Mouse (Mus musculus) CD4-positive, CD25-positive, alpha-beta regulatory T cell, adult 4 months (primary cell): ENCODE results near the gene Iqcf4. TPM values are rescaled to one million over a fixed set of nuclear protein-coding genes. Genes with fewer than 3 reads are reported as not detected.
A peak's percentile ranks its signal among the peaks of the same experiment; 100 is the strongest.
"Not testable (repeated sequence)": the region's sequence is repeated elsewhere in the genome, so short reads cannot be mapped to it uniquely, and the experiment has no call there.

Experiments used
- ATAC-seq: one replicate; pipeline ENCODE4 v1.8.0; 2017
- polyA plus RNA-seq, 2 experiments: library from polyadenylated mRNA; unstranded; fragments of 100-300 nt; shearing (Covaris generic); gene quantifications; one replicate each; pipeline ENCODE4 v1.2.1; 2017

Iqcf4 gene
- not detected for polyA plus RNA-seq

DNA sequence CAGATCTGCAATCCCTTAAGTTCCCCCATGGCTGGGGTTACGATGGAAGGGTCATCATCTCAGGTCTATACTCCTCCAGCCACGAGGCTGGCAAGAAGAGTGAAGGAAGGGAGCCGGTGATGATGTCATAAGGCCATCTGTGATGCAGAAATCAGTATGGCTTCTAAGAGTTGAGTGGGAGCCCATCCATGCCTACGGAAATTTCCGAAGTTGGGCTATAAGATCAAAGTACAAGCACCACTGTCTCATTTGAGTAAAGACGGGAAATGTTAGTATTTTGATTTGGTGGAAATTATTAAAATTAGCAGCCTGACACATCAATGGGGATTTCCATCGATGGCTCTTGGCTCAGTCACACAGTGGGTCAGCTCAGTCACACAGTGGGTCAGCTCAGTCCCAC is at the start of gene Iqcf4:
Iqcf4 (minus strand) TSS at position 101 of the 400 bp plus-strand sequence.
- ATAC-seq = no peak

GRCm38 (mm10) chr9:106617496-106617895 is 46.7 kb upstream of the Iqcf4 start:
- no peak for ATAC-seq

- ATAC-seq = no peak
Observed at GRCm38 (mm10) chr9:106616306-106616705, 45.5 kb upstream of the Iqcf4 start.

DNA sequence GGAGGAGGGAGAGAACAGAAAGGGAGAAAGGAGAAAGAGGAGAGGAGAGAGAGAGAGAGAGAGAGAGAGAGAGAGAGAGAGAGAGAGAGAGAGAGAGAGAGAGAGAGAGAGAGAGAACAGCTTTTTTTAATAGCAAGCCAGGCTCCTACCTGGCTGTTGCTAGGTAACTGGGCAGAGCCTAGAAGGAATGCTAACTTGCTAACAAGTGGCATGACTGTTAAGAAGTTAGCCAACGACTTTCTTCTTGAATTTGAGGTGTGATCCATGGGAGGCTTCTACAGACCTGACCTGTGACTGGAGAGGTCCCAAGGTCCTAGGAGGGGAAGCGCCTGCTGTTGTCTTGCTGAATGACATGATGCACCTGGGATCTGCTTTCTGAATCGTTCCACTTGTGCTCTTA is 43.8 kb upstream of the Iqcf4 start:
- no peak for ATAC-seq

DNA sequence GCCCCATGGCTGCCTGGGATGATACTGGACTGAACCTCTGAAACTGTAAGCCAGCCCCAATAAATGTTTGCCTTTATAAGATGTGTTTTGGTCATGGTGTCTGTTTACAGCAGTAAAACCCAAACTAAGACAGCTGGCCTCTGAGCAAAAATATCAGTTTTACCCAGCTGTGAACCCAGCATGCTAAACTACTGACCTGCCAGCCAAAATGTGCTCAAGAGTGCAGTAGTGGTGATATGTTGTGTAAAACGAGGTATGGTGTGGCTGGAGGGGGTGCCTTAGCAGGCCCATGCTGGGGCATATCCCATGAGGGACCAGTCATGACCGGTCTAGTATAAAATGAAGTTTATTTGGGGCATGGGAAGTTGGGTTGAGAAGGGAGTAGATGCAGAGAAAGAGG is 43.2 kb upstream of the Iqcf4 start:
- no peak for ATAC-seq

DNA sequence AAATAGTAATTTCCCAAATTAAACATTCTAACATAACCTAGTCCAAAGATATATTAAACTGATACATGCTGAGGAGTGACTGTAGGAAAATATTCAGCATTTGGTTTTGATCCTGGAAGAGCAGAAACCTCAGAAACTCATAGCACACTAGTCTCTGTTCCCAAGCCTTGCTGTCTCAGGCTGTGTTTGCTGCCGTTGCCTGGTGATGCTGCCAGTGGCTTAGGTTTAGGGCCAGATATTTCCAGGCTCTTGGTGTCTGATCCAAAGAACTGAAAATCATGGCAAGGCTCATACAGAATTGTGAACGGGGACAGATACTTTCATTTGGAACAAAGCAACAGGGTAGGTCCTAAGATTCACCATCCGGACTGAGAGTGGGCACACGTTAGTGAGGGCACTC is 39.9 kb upstream of the Iqcf4 start:
- no peak for ATAC-seq

DNA sequence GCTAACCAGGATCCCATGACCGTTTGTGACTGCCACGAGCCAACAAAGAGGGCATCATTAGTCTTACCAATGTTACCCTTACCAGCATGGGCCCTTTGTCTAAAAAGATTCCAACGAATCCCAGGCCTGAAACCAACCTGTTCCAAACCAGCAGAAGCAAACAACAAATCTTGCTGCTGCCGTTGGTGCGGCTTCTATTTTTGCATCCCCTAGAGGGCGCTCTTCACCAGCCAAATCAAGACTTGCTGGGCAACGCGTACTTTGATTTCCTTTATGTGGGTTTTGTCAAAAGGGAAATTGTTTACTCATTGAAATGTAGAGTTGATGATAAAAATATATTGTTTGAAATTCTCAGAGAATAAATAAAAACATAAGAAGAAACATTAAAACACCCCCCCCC is 29.8 kb upstream of the Iqcf4 start:
- no peak for ATAC-seq

- no peak for ATAC-seq
Observed at GRCm38 (mm10) chr9:106598466-106598865, 27.7 kb upstream of the Iqcf4 start.

DNA sequence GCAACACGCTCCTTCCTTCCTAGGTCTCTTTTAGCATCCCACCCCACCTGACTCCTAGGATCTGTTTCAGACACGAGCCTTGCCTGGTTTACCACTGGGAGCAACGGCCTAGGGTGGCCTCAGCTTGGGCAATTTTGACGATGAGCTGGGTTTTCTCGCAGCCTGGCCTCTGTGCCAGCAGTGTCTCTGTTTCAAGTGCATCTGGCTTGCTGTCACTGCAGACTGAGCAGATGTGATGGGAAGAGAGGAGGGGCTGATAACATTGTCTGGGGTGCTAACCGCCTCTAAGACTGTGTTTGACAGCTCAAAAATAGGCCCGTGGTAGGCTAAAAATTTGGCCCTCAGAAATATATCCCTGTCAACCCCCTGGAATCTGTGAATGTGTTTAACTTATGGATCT is 25.0 kb upstream of the Iqcf4 start:
- ATAC-seq = no peak

GRCm38 (mm10) chr9:106595402-106595801 is 24.6 kb upstream of the Iqcf4 start:
- ATAC-seq = not testable (repeated sequence)

- ATAC-seq = no peak
Observed at GRCm38 (mm10) chr9:106592158-106592557, 21.4 kb upstream of the Iqcf4 start.

GRCm38 (mm10) chr9:106582552-106582951 is 11.8 kb upstream of the Iqcf4 start:
- no peak for ATAC-seq

GRCm38 (mm10) chr9:106580016-106580415 is 9.2 kb upstream of the Iqcf4 start:
- no peak for ATAC-seq

- ATAC-seq = no peak
Observed at GRCm38 (mm10) chr9:106576112-106576511, 5.3 kb upstream of the Iqcf4 start.

GRCm38 (mm10) chr9:106573366-106573765 is 2.6 kb upstream of the Iqcf4 start:
- ATAC-seq = no peak

- no peak for ATAC-seq
Observed at GRCm38 (mm10) chr9:106572186-106572585, 1.4 kb upstream of the Iqcf4 start.

DNA sequence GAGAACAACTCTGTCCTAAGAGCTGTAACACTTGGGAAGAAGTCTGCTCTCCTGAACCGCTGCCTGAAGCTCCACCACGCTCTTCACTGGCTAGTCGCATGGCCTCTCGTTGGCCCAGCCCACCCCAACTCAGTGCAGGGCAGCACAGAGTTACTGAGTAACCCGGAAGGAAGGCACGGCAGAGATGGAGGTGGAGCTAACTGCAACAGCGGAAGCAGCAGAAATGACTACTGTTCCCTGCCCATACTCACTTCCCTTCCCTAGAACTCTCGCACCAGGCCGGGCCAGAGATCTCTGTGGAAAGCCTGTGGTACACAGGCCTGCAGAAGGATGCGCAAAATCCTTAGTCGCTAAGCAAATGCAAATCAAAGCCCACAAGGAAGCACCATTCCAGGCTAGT is 4.4 kb downstream of the Iqcf4 start:
- no peak for ATAC-seq

DNA sequence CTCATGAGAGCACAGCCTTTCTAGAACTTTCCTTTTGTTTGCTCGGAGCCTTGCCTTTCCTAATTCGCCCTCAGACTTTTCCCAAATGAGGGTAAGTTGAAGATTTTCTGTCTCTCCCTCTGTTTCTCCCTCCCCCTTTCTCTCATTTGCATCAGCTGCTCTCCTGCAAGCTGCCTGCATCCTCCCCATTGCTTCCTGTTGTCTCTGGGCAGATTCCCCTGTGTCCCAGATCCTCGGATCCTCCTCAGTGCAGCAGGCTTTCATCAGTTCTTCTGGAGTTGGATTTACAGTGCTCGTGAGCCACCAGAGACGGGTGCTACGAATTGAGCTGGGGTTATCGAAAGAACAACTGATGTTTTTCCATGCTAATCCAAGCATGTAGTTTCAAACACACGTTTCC is 6.8 kb downstream of the Iqcf4 start:
- no peak for ATAC-seq

DNA sequence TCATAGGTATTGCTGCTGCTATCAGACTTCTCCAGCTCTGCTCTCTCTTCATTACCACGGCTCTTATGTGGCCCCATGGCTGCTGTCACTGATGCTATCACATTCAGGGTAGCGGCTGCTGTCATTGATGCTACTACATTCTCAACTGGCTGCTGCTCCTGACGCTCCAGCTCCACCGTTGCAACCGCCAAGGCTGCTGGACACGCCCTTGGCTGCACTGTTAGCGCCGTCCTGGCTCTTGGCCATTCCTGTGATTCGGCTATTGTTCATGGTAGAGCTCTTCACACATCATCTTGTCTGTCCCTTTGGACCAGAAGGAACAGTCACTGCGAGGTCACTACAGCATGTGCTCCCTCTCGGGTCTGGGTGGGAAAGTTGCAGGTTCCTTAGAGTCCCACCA is 8.5 kb downstream of the Iqcf4 start:
- ATAC-seq = no peak

- ATAC-seq = no peak
Observed at GRCm38 (mm10) chr9:106561531-106561930, 9.3 kb downstream of the Iqcf4 start, which contains the start of gene Iqcf3. Iqcf3 (minus strand) TSS chr9:106561631.

- no peak for ATAC-seq
Observed at GRCm38 (mm10) chr9:106534975-106535374, 35.8 kb downstream of the Iqcf4 start.

GRCm38 (mm10) chr9:106534296-106534695 is 36.5 kb downstream of the Iqcf4 start:
- no peak for ATAC-seq

DNA sequence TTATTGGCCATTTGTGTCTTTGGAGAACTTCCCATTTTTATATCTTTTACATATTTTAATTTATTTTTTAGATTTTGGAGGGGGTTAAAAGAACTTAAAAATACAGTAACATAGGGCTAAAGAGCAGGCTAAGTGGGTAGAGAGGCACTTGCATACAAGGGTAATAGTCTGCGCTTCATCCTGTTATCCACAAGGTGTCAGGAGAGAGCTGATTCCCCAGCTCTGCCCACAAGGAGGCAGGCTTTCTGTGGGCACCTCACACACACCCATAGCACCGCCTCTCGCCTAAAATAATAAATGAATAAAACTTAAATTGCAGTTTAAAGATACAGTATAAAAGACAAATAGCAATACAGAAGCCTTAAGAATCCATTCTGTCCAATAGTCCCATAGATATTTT is 39.0 kb downstream of the Iqcf4 start:
- ATAC-seq = peak; percentile 41

DNA sequence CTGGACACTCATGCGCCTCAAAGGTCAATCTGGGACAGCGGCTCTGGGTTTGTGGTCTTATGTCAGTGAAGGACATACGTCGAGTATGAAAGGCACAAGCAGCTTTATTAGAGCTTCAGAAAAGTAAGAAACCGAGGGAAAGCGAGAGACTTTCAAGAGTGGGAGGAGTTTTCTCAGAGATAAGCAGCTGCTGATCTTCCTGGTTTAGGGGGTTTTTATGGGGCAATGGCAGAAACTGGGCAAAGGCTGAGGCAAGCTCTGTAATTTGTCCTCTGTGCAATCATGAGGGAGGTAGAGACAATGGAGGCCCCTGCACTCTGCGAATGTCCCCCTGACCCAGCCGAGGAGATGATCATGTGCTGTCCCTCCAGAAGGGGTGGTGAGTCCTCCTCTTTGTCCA is 50.9 kb downstream of the Iqcf4 start:
- no peak for ATAC-seq

- no peak for ATAC-seq
Observed at GRCm38 (mm10) chr9:106519433-106519832, 51.4 kb downstream of the Iqcf4 start.
